Mouse (Mus musculus): ENCODE data around the gene Slc22a23.
A peak's percentile ranks its signal among the peaks of the same experiment; 100 is the strongest.

Slc22a23 gene

GRCm38 (mm10) chr13:34347960-34348889, 3.2 kb upstream of the Slc22a23 start:
- TF ChIP-seq GATA4 (IDR thresholded peaks at IDR 0.05; ENCODE audit: insufficient replicate concordance, low read length): no peak

GRCm38 (mm10) chr13:34346748-34347147, 1.8 kb upstream of the Slc22a23 start:
- TF ChIP-seq GATA4 (IDR thresholded peaks at IDR 0.05; ENCODE audit: insufficient replicate concordance, low read length): no peak

GRCm38 (mm10) chr13:34346238-34346637, 1.3 kb upstream of the Slc22a23 start:
- no peak for TF ChIP-seq GATA4 (IDR thresholded peaks at IDR 0.05; ENCODE audit: insufficient replicate concordance, low read length)

- no peak for TF ChIP-seq GATA4 (IDR thresholded peaks at IDR 0.05; ENCODE audit: insufficient replicate concordance, low read length)
These were observed 430 bp downstream of the Slc22a23 start for GRCm38 (mm10) chr13:34344376-34345127.

GRCm38 (mm10) chr13:34343719-34344375, 1.1 kb downstream of the Slc22a23 start:
- TF ChIP-seq GATA4 (IDR thresholded peaks at IDR 0.05; ENCODE audit: insufficient replicate concordance, low read length): no peak

- no peak for TF ChIP-seq GATA4 (IDR thresholded peaks at IDR 0.05; ENCODE audit: insufficient replicate concordance, low read length)
These were observed 2.6 kb downstream of the Slc22a23 start for GRCm38 (mm10) chr13:34342286-34342890.

GRCm38 (mm10) chr13:34336895-34337294, 8.1 kb downstream of the Slc22a23 start:
- TF ChIP-seq GATA4 (IDR thresholded peaks at IDR 0.05; ENCODE audit: insufficient replicate concordance, low read length): no peak

GRCm38 (mm10) chr13:34334847-34335246, 10.1 kb downstream of the Slc22a23 start:
- TF ChIP-seq GATA4 (IDR thresholded peaks at IDR 0.05; ENCODE audit: insufficient replicate concordance, low read length): no peak

- peak; percentile 35; the same call in 1 of the 2 replicates for TF ChIP-seq GATA4 (IDR thresholded peaks at IDR 0.05; ENCODE audit: insufficient replicate concordance, low read length)
These were observed 12.2 kb downstream of the Slc22a23 start for GRCm38 (mm10) chr13:34332762-34333161.

- no peak for TF ChIP-seq GATA4 (IDR thresholded peaks at IDR 0.05; ENCODE audit: insufficient replicate concordance, low read length)
These were observed 13.4 kb downstream of the Slc22a23 start for GRCm38 (mm10) chr13:34331399-34332186.

GRCm38 (mm10) chr13:34329589-34329988, 15.4 kb downstream of the Slc22a23 start:
- TF ChIP-seq GATA4 (IDR thresholded peaks at IDR 0.05; ENCODE audit: insufficient replicate concordance, low read length): no peak

GRCm38 (mm10) chr13:34326992-34327391, 18.0 kb downstream of the Slc22a23 start:
- no peak for TF ChIP-seq GATA4 (IDR thresholded peaks at IDR 0.05; ENCODE audit: insufficient replicate concordance, low read length)

- TF ChIP-seq GATA4 (IDR thresholded peaks at IDR 0.05; ENCODE audit: insufficient replicate concordance, low read length): no peak
These were observed 21.6 kb downstream of the Slc22a23 start for GRCm38 (mm10) chr13:34323361-34323760.

- no peak for TF ChIP-seq GATA4 (IDR thresholded peaks at IDR 0.05; ENCODE audit: insufficient replicate concordance, low read length)
These were observed 24.5 kb downstream of the Slc22a23 start for GRCm38 (mm10) chr13:34320482-34320881.

Data from liver, adult (tissue).